Mouse (Mus musculus) left cerebral cortex, adult 2 months (tissue): ENCODE measurements at regions not wholly inside any gene's neighbourhood (a gene's known extent, or its start where the extent isn't known, plus 50 kb on each side); places are given as distances from the start of the nearest gene placed in this dataset.

ENCODE experiments used
- DNase-seq, 2 experiments: peaks; one replicate each; pipeline ENCODE4 v3.0.0; 2021 to 2022; ENCODE audit warnings: low spot score in 2 of 2, mixed read lengths in 1 of 2; ENCODE audit errors: extremely low spot score in 1 of 2
- H3K27ac ChIP-seq: fragments of 200-600 bp; 2 replicates; pipeline ENCODE4 v1.8.1; 2022
- H3K4me3 ChIP-seq: fragments of 200-600 bp; 2 replicates; pipeline ENCODE4 v1.8.1; 2022
- CTCF ChIP-seq: fragments of 200-600 bp; IDR thresholded peaks from 2 replicates; pipeline ENCODE4 v1.8.1; 2022; ENCODE audit warnings: antibody characterized with exemption, mild to moderate bottlenecking, moderate library complexity
- intact Hi-C: fragments of 180-260 bp; cut with DNase I; formaldehyde crosslinking; loops from one replicate; pipeline ENCODE4 v1.15.1; 2025

GRCm38 (mm10) chr1:193599895-193600294 is 229.8 kb upstream of the Camk1g start:
- no peak for DNase-seq
- H3K27ac ChIP-seq: no peak overlapping the region
- no peak overlapping the region for H3K4me3 ChIP-seq
- intact Hi-C loops: no loop called here
- no peak for TF ChIP-seq CTCF

GRCm38 (mm10) chr1:193599163-193599562 is 229.1 kb upstream of the Camk1g start:
- TF ChIP-seq CTCF: peak; percentile 40
- intact Hi-C loops: no loop called here
- DNase-seq: no peak
- Histone ChIP-seq H3K27ac (no peak overlapping the region), H3K4me3 (no peak overlapping the region)

GRCm38 (mm10) chr1:193590301-193590829 is 220.3 kb upstream of the Camk1g start:
- H3K27ac ChIP-seq: no peak overlapping the region
- no peak for TF ChIP-seq CTCF
- intact Hi-C loops: no loop called here
- H3K4me3 ChIP-seq: no peak overlapping the region
- no peak for DNase-seq

GRCm38 (mm10) chr1:193588477-193589464 is 218.7 kb upstream of the Camk1g start:
- TF ChIP-seq CTCF: peak; percentile 70
- Histone ChIP-seq H3K4me3 (no peak overlapping the region), H3K27ac (peak overlapping the region; percentile 74)
- intact Hi-C loops: loop anchor here (1.0 to 10.0 kb wide), 4 partner anchors 83 to 1096 kb away; no protein-coding TSS in a partner anchor
- DNase-seq: peak; percentile 58 to 64

GRCm38 (mm10) chr1:193587317-193587716 is 217.2 kb upstream of the Camk1g start:
- intact Hi-C loops: loop anchor here (2.0 to 10.0 kb wide), 5 partner anchors 49 to 1097 kb away; no protein-coding TSS in a partner anchor
- TF ChIP-seq CTCF: no peak
- H3K27ac ChIP-seq: peak overlapping the region; percentile 74
- no peak for DNase-seq
- H3K4me3 ChIP-seq: no peak overlapping the region

- H3K4me3 ChIP-seq: no peak overlapping the region
- intact Hi-C loops: loop anchor here (2.0 to 10.0 kb wide), 5 partner anchors 50 to 1098 kb away; no protein-coding TSS in a partner anchor
- peak overlapping the region; percentile 74 for H3K27ac ChIP-seq
- peak; percentile 40 to 46 for DNase-seq
- TF ChIP-seq CTCF: no peak
Measured at GRCm38 (mm10) chr1:193586896-193587295, 216.8 kb upstream of the Camk1g start.

- H3K4me3 ChIP-seq: no peak overlapping the region
- DNase-seq: peak in 1 of 2 experiments; percentile 26
- intact Hi-C loops: loop anchor here (10.0 kb wide), 1 partner anchor 1101 kb away; no protein-coding TSS in a partner anchor
- H3K27ac ChIP-seq: peak overlapping the region; percentile 38; the same call in 1 of the 2 replicates
- no peak for TF ChIP-seq CTCF
Measured at GRCm38 (mm10) chr1:193583791-193584190, 213.7 kb upstream of the Camk1g start.

- H3K4me3 ChIP-seq: no peak overlapping the region
- no peak for DNase-seq
- intact Hi-C loops: loop anchor here (10.0 kb wide), 1 partner anchor 1104 kb away; no protein-coding TSS in a partner anchor
- no peak for TF ChIP-seq CTCF
- H3K27ac ChIP-seq: no peak overlapping the region
Measured at GRCm38 (mm10) chr1:193580393-193580792, 210.3 kb upstream of the Camk1g start.

- no peak overlapping the region for H3K27ac ChIP-seq
- no peak for DNase-seq
- H3K4me3 ChIP-seq: no peak overlapping the region
- intact Hi-C loops: loop anchor here (5.0 to 10.0 kb wide), 2 partner anchors 1038 to 1105 kb away; partner anchors contain the start of gene Plxna2
- no peak for TF ChIP-seq CTCF
Measured at GRCm38 (mm10) chr1:193579671-193580070, 209.6 kb upstream of the Camk1g start.

GRCm38 (mm10) chr1:193578661-193579175 is 208.6 kb upstream of the Camk1g start:
- no peak for DNase-seq
- H3K4me3 ChIP-seq: no peak overlapping the region
- H3K27ac ChIP-seq: no peak overlapping the region
- no peak for TF ChIP-seq CTCF
- intact Hi-C loops: loop anchor here (5.0 kb wide), 1 partner anchor 1039 kb away; the partner anchor contains the start of gene Plxna2

GRCm38 (mm10) chr1:193577821-193578220 is 207.7 kb upstream of the Camk1g start:
- TF ChIP-seq CTCF: no peak
- Histone ChIP-seq H3K4me3 (no peak overlapping the region), H3K27ac (no peak overlapping the region)
- intact Hi-C loops: loop anchor here (2.0 to 5.0 kb wide), 2 partner anchors 125 to 1039 kb away; partner anchors contain the start of gene Plxna2
- DNase-seq: no peak
